Mouse (Mus musculus) cortical plate, adult 2 months (tissue): ENCODE results near the gene Adgrg2.

Experiments
- CTCF ChIP-seq: fragments of 200-500 bp; IDR thresholded peaks from 2 replicates; pipeline ENCODE4 v1.5.1; 2011; ENCODE audit warnings: mild to moderate bottlenecking, control low read depth, low read length; ENCODE audit not compliant: insufficient read depth; ENCODE audit errors: extremely low read depth
- POLR2A ChIP-seq: fragments of 200-500 bp; IDR thresholded peaks from 2 replicates; pipeline ENCODE4 v1.6.1; 2011; ENCODE audit warnings: mild to moderate bottlenecking, low read length, control low read depth; ENCODE audit not compliant: insufficient read depth; ENCODE audit errors: extremely low read depth

- TF ChIP-seq POLR2A: no peak
- TF ChIP-seq CTCF: no peak
Observed at GRCm38 (mm10) chrX:160426486-160426885, 36.0 kb downstream of the Adgrg2 start.
